Mouse (Mus musculus): ENCODE results near the gene Tcf12. TPM values are rescaled to one million over a fixed set of nuclear protein-coding genes. Genes with fewer than 3 reads are reported as not detected.

Gene Tcf12
- total RNA-seq, 2 experiments from 2014 or later, result 50.5 to 54.0 TPM

DNA sequence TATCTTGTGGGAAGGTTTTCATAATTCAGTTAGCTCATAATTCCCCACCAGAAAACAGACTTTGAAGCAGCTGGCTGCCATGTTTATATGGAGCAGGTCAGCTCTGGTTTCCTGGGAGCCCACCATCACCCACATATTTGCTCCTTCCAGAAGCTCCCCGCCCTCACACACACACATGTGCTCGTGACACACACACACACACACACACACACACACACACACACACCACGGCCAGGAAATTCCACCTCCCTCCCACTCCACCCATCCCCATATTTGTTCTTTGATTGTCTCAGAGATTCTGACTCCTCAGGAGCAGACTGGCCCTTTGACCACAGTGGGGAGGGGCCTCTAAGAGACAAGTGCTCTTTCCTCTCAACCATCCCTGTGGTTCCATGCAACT is 289.7 kb downstream of the Tcf12 start:
- intact Hi-C loops (cut with DNase I), result no loop called here
- no peak for DNase-seq

GRCm38 (mm10) chr9:71818453-71818852 is 293.2 kb downstream of the Tcf12 start:
- no peak for DNase-seq
- intact Hi-C loops (cut with DNase I), result no loop called here

- DNase-seq, result no peak
- intact Hi-C loops (cut with DNase I), result no loop called here
These were observed 295.6 kb downstream of the Tcf12 start for GRCm38 (mm10) chr9:71816121-71816520.

- intact Hi-C loops (cut with DNase I), result no loop called here
These were observed 298.1 kb downstream of the Tcf12 start for GRCm38 (mm10) chr9:71813565-71813964.

DNA sequence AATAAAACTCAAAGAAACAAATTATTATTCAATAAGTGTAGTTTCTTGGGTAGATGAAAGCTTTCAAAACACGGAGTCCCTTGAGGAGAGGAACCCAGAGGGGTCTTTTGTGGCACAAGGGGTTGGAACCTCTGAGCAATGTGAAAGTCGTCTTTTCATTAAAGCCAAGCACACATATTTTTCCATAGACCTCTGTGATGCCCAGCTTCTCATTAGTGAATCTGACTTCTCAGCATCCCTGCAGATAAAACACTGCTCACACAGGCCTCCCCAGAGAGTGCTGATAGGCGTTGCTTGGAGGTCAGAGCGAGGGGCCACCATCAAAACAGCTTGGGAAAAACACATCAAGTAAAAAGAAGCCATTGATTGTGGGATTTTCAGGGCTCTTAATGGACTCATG is 298.8 kb downstream of the Tcf12 start:
- DNase-seq, result no peak
- intact Hi-C loops (cut with DNase I), result no loop called here

More at GRCm38 (mm10) chr9:71813565-71813964, 298.1 kb downstream of the Tcf12 start:
- DNase-seq, result no peak

- intact Hi-C loops (cut with DNase I), result no loop called here
- DNase-seq, result no peak
These were observed 299.3 kb downstream of the Tcf12 start for GRCm38 (mm10) chr9:71812402-71812801.

GRCm38 (mm10) chr9:71811404-71811803 is 300.3 kb downstream of the Tcf12 start:
- DNase-seq, result no peak
- intact Hi-C loops (cut with DNase I), result no loop called here

- intact Hi-C loops (cut with DNase I), result no loop called here
These were observed 300.9 kb downstream of the Tcf12 start for GRCm38 (mm10) chr9:71810723-71811122.

GRCm38 (mm10) chr9:71808640-71809254 is 302.9 kb downstream of the Tcf12 start:
- intact Hi-C loops (cut with DNase I), result no loop called here
- no peak for DNase-seq

More at GRCm38 (mm10) chr9:71810723-71811122, 300.9 kb downstream of the Tcf12 start:
- no peak for DNase-seq

GRCm38 (mm10) chr9:71807801-71808200 is 303.9 kb downstream of the Tcf12 start:
- intact Hi-C loops (cut with DNase I), result no loop called here
- DNase-seq, result no peak

GRCm38 (mm10) chr9:71806422-71806805 is 305.3 kb downstream of the Tcf12 start:
- peak; percentile 84 to 90 for DNase-seq
- intact Hi-C loops (cut with DNase I), result loop anchor here (1.0 kb wide), 1 partner anchor 160 kb away; no protein-coding TSS in a partner anchor

DNA sequence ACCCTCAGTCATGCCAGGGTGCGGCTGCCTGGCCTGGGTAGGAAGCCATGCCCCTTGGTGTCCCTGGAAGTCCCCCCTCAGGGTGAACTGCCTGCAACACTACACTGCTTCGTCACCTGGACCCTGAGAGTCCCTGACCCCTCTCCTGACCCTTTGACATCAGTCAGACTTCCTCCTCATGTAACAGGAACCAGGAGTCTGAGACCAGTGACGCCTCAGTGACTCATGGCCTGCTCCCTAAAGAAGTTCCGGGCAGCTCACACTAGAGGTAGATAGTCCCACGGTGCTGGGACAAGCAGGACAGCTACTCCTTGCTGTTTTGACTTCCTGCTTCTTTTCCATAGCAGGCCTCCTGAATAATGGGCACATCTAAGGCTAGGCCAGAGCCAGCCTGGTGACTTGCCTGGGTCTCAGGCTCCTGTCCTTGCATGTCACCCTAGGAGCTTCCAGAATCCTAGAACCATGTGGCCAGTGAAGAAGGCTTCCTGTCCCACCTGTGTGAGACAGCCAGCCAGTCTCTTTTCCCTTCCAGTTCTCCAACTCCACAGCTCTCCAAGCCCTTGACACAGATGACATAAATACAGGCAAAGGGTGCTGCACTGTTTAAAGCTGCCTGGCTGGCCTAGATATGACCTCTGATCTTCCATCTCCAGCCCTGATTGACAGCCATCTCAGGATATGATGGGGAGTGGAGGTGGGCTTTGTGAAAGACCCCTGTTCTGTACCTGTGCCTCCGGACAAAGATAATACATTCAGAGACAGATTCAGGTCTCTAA is 305.8 kb downstream of the Tcf12 start:
- intact Hi-C loops (cut with DNase I), result loop anchor here (1.0 to 2.0 kb wide), 2 partner anchors 33 to 160 kb away; no protein-coding TSS in a partner anchor
- DNase-seq, result no peak

GRCm38 (mm10) chr9:71804116-71804515 is 307.6 kb downstream of the Tcf12 start:
- DNase-seq, result no peak

GRCm38 (mm10) chr9:71803281-71803680 is 308.4 kb downstream of the Tcf12 start:
- no peak for DNase-seq
- intact Hi-C loops (cut with DNase I), result no loop called here

More at GRCm38 (mm10) chr9:71804116-71804515, 307.6 kb downstream of the Tcf12 start:
- intact Hi-C loops (cut with DNase I), result loop anchor here (2.0 kb wide), 1 partner anchor 31 kb away; no protein-coding TSS in a partner anchor

DNA sequence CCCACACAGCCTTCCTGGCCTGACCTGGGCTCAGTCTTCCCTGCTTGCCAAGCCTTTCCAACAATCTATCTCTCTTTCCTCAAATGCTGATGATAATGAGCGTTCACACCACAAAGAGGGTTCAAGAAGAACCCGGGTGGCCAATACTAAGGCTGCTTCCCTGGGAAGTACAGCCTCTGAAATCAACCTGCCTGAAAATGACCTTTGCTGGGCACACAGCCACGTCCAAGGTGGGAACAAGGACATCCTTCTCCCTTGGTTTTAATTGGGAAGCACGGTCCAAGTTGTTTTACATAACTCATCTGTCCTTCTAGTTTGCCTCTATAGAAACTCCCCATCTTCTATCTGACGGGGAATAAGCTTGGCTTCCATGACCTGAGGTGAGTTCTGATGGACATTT is 312.1 kb downstream of the Tcf12 start:
- intact Hi-C loops (cut with DNase I), result no loop called here
- DNase-seq, result no peak

DNA sequence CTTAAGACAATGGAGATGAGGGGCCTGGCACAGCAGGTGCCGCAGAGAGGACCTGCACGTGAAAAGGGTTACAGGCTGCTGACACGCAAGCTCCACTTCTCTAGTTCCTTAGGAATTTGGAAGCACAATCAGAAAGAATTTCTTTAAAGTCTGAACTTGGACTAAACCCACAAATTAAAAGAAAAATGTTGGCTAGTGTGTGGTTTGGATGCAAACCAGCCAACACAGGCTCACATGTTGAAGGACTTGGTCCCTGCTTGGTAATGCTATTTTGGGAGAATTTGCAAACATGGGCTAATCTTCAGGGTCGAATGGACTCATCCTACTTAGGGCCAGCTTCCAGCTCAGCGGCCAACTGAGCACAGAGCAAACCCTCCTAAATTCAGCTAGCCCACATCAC is 313.5 kb downstream of the Tcf12 start:
- intact Hi-C loops (cut with DNase I), result no loop called here
- no peak for DNase-seq

Small RNAs within 50 kb of the gene (microRNA-seq; reads per million reads assigned to microRNA genes)
- gene Gm27450, result 0 reads per million in 2 experiments

Other genes with a start within 250 kb of the Tcf12 start
- 10 to 100 TPM; 25.1 to 31.1 TPM for gene Zfp280d, start 163.0 kb upstream of the Tcf12 start, total RNA-seq (2021)